Mouse (Mus musculus): ENCODE results near the gene Hnrnpf. TPM values are rescaled to one million over a fixed set of nuclear protein-coding genes. Genes with fewer than 3 reads are reported as not detected.
"Not testable (repeated sequence)": the region's sequence is repeated elsewhere in the genome, so short reads cannot be mapped to it uniquely, and the experiment has no call there.

Gene Hnrnpf
- 100 to 1,000 TPM; 468 to 481 TPM for total RNA-seq (2021)

GRCm38 (mm10) chr6:117900126-117901080 lies at the start of gene Hnrnpf:
Gene Hnrnpf, plus strand, starts transcription at chr6:117900324.
- DNase-seq = no peak

GRCm38 (mm10) chr6:117851747-117852146 lies 48.4 kb upstream of the Hnrnpf start:
- DNase-seq = no peak

GRCm38 (mm10) chr6:117857990-117858389 lies 42.1 kb upstream of the Hnrnpf start:
- DNase-seq = no peak

- no peak for DNase-seq
Observed at GRCm38 (mm10) chr6:117861848-117862247, 38.3 kb upstream of the Hnrnpf start, which contains the start of gene Zfp239. Gene Zfp239, plus strand, starts transcription at chr6:117862100.

- no peak for DNase-seq
Observed at GRCm38 (mm10) chr6:117862465-117862864, 37.7 kb upstream of the Hnrnpf start.

- peak; percentile 47 for DNase-seq
Observed at GRCm38 (mm10) chr6:117862899-117863620, 37.1 kb upstream of the Hnrnpf start.

GRCm38 (mm10) chr6:117863751-117864150 lies 36.4 kb upstream of the Hnrnpf start:
- no peak for DNase-seq

GRCm38 (mm10) chr6:117868187-117868586 lies 31.9 kb upstream of the Hnrnpf start:
- DNase-seq = no peak

GRCm38 (mm10) chr6:117871034-117871433 lies 29.1 kb upstream of the Hnrnpf start:
- DNase-seq = no peak

GRCm38 (mm10) chr6:117873450-117873849 lies 26.7 kb upstream of the Hnrnpf start:
- DNase-seq = not testable (repeated sequence)

GRCm38 (mm10) chr6:117874621-117875281 lies 25.4 kb upstream of the Hnrnpf start:
- DNase-seq = no peak

- no peak for DNase-seq
Observed at GRCm38 (mm10) chr6:117878700-117879407, 21.3 kb upstream of the Hnrnpf start.

- DNase-seq = peak; percentile 100
Observed at GRCm38 (mm10) chr6:117879408-117880115, 20.6 kb upstream of the Hnrnpf start.

- no peak for DNase-seq
Observed at GRCm38 (mm10) chr6:117880394-117880838, 19.7 kb upstream of the Hnrnpf start.

GRCm38 (mm10) chr6:117881229-117881628 lies 18.9 kb upstream of the Hnrnpf start:
- DNase-seq = no peak

GRCm38 (mm10) chr6:117881997-117882396 lies 18.1 kb upstream of the Hnrnpf start:
- DNase-seq = no peak

GRCm38 (mm10) chr6:117885943-117886342 lies 14.2 kb upstream of the Hnrnpf start:
- no peak for DNase-seq

GRCm38 (mm10) chr6:117888032-117888431 lies 12.1 kb upstream of the Hnrnpf start:
- no peak for DNase-seq

GRCm38 (mm10) chr6:117888642-117889096 lies 11.5 kb upstream of the Hnrnpf start:
- DNase-seq = no peak

GRCm38 (mm10) chr6:117890257-117890656 lies 9.9 kb upstream of the Hnrnpf start:
- no peak for DNase-seq

All from heart, postnatal 4 days (tissue).